Mouse (Mus musculus) small intestine, adult 2 months (tissue): ENCODE data around the gene Gpn2. TPM values are rescaled to one million over a fixed set of nuclear protein-coding genes. Genes with fewer than 3 reads are reported as not detected.

Experiments
- H3K27ac ChIP-seq: fragments of 200-500 bp; 2 replicates; pipeline ENCODE4 v1.5.1; 2012; ENCODE audit warnings: low read depth, low read length, control low read depth, inconsistent platforms; ENCODE audit not compliant: insufficient read depth
- H3K27me3 ChIP-seq: fragments of 200-500 bp; 2 replicates; pipeline ENCODE4 v1.6.1; 2012; ENCODE audit warnings: mild to moderate bottlenecking, moderate library complexity, low read length, inconsistent platforms; ENCODE audit not compliant: control insufficient read depth, insufficient read depth
- H3K36me3 ChIP-seq: fragments of 200-500 bp; 2 replicates; pipeline ENCODE4 v1.6.1; 2012; ENCODE audit warnings: mild to moderate bottlenecking, low read length, control low read depth, inconsistent platforms; ENCODE audit not compliant: control insufficient read depth, insufficient read depth
- H3K4me1 ChIP-seq: fragments of 200-500 bp; 2 replicates; pipeline ENCODE4 v1.6.1; 2012; ENCODE audit warnings: low read length, inconsistent platforms, mixed read lengths; ENCODE audit not compliant: control insufficient read depth, insufficient read depth, insufficient read length
- H3K4me3 ChIP-seq: fragments of 200-500 bp; 2 replicates; pipeline ENCODE4 v1.5.1; 2012; ENCODE audit warnings: low read depth, mild to moderate bottlenecking, control low read depth, inconsistent platforms, low read length, moderate library complexity
- CTCF ChIP-seq: fragments of 200-500 bp; IDR thresholded peaks from 2 replicates; pipeline ENCODE4 v1.5.1; 2012; ENCODE audit warnings: low read depth, mild to moderate bottlenecking, control low read depth, inconsistent platforms, low read length, moderate library complexity, mixed read lengths; ENCODE audit not compliant: insufficient replicate concordance, insufficient read length; ENCODE audit errors: extremely low read depth
- POLR2A ChIP-seq: fragments of 200-500 bp; IDR thresholded peaks from 2 replicates; pipeline ENCODE4 v1.6.1; 2012; ENCODE audit warnings: low read depth, mild to moderate bottlenecking, control low read depth, inconsistent platforms, low read length, moderate library complexity
- WGBS: fragments of 180-500 bp; shearing (Covaris S2); methylation state at CpG from one replicate; pipeline ENCODE4 v1.1.7; 2018; 5-methylcytosine and 5-hydroxymethylcytosine counted together
- polyA plus RNA-seq: library from polyadenylated mRNA; depleted of rRNA; stranded (reverse); fragments of >200 nt; gene quantifications from 2 replicates; pipeline ENCODE4 v1.2.3, GENCODE M21; 2012

Gpn2 gene
- polyA plus RNA-seq, 1 experiment: 77.8 TPM

DNA sequence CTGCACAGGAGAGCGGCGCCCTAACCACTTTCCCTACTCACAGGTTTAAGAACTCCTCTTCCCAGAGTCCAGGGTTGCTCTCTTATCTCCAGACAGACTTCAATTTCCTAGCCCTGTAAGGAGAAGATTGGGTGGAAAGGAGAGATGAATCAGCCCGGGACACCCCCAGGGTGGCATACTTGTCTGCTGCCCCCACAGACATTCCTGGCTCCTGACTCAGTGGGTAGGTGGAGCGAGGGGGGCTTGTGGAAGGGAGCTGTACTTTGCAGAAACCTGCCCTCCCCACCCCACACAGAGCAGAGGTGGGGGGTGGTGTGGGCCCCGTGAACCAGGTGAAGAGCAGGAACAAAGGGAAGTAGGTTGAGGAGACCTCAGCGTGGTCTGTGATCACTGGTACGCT, 11.4 kb downstream of the Gpn2 start:
- TF ChIP-seq CTCF: no peak
- TF ChIP-seq POLR2A: no peak
- no peaks in the 10 kb centered on the region; the same call in 1 of the 2 replicates for H3K4me1 ChIP-seq
- 82% methylated on average over 7 of the region's 7 CpGs for WGBS
- H3K27me3 ChIP-seq: no peaks in the 10 kb centered on the region
- H3K27ac ChIP-seq: no peak overlapping the region
- H3K4me3 ChIP-seq: no peak overlapping the region
- H3K36me3 ChIP-seq: peaks cover 11% of the 10 kb centered on the region

DNA sequence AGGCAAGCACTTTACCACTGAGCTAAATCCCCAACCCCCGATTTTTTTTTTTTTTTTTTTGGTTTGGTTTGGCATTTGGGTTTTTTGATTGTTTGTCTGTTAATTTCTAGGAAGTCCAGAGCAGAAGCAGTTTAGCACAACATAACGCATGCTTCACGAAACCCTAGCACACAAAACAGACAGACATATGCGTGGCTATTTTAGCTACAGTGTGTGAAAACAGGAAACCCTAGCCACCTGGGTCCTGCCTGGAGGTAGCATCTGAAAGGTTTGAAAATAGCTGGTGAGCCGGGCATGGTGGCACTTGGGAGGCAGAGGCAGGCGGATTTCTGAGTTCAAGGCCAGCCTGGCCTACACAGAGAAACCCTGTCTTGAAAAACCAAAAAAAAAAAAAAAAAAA, 11.9 kb downstream of the Gpn2 start:
- H3K27me3 ChIP-seq: no peaks in the 10 kb centered on the region
- peaks cover 9% of the 10 kb centered on the region for H3K36me3 ChIP-seq
- H3K4me1 ChIP-seq: no peaks in the 10 kb centered on the region; the same call in 1 of the 2 replicates
- TF ChIP-seq POLR2A: no peak
- no peak for TF ChIP-seq CTCF
- no peak overlapping the region for H3K4me3 ChIP-seq
- H3K27ac ChIP-seq: no peak overlapping the region
- 80% methylated on average over 6 of the region's 6 CpGs for WGBS

DNA sequence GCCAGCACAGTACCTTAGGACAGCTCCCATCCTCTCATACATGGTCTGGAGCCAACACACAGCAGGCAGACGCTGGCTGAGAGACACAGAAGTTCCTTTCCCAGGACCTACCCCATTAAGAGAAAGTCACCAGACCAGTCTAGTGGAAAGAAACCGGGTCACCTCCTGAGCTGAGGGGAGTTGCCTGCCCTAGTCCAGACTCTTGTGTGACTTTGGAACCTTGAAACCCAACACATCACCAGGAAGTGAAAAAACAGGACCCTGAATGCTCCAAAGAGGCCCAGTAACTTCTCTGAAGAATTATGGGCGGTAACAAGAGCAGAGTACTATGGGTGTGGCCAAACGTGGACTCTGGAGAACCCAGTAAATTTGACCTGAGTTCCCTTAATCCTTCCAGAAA, 14.5 kb downstream of the Gpn2 start:
- Histone ChIP-seq H3K4me1 (no peaks in the 10 kb centered on the region; the same call in 1 of the 2 replicates), H3K27ac (peak overlapping the region; percentile 100), H3K27me3 (no peaks in the 10 kb centered on the region), H3K36me3 (peaks cover 5% of the 10 kb centered on the region; the same call in 1 of the 2 replicates), H3K4me3 (peak overlapping the region; percentile 69)
- WGBS: 9% methylated on average over 4 of the region's 4 CpGs
- TF ChIP-seq CTCF: no peak
- TF ChIP-seq POLR2A: peak; percentile 16; the same call in 1 of the 2 replicates

DNA sequence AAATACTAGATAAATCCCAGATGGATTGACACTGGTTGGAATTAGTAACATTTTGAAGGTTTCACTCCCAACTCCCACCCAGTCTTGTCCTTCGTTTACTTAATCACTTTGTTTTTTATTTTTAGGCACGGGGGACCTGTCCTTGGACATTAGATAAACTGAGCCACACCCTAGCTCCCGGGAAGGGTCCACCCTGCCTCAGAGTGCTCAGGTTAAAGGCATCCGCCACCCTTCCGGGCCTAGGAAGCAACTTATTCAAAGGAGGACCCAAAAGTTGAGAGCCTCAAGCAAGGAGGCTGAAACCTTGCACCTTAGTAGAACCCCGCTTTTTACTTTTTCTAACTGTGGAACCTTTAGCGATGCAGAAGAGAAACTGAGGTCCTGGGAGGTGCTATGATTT, 15.0 kb downstream of the Gpn2 start:
- Histone ChIP-seq H3K4me3 (peak overlapping the region; percentile 75), H3K27ac (peak overlapping the region; percentile 100), H3K36me3 (peaks cover 10% of the 10 kb centered on the region; the same call in 1 of the 2 replicates), H3K27me3 (no peaks in the 10 kb centered on the region), H3K4me1 (no peaks in the 10 kb centered on the region; the same call in 1 of the 2 replicates)
- TF ChIP-seq POLR2A (no peak), CTCF (no peak)
- WGBS: 5% methylated on average over 7 of the region's 7 CpGs

DNA sequence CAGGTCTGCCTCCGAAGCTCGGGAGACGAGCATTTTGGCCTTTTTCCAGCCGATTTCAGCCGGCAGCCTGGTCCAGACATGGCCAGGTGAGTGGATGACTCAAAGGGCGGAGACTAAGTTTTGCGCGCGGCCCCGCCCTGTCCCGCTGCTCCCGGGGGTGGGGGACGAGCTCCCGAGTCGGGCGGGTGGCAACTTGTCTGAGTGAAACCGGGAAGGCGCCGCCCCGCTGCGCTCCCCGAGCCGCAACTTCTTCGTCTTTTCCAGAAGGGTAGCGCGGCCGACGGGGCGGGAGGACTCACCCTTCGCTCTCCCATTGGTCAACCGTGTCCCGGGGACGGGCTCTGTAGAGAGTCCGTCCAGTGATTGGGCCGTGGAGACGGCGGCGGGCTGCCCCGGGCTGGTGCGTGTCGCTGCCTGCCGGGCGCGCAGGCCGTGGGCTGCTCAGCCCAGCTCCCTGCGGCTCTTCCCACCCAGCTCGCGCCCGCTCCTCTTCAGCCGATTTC, 15.5 kb downstream of the Gpn2 start:
- Histone ChIP-seq H3K4me3 (peak overlapping the region; percentile 75), H3K27me3 (no peaks in the 10 kb centered on the region), H3K4me1 (no peaks in the 10 kb centered on the region; the same call in 1 of the 2 replicates), H3K36me3 (peaks cover 13% of the 10 kb centered on the region; the same call in 1 of the 2 replicates), H3K27ac (peak overlapping the region; percentile 100)
- WGBS: under 1% methylated on average over 50 of the region's 50 CpGs
- TF ChIP-seq CTCF (no peak), POLR2A (peak; percentile 67)

DNA sequence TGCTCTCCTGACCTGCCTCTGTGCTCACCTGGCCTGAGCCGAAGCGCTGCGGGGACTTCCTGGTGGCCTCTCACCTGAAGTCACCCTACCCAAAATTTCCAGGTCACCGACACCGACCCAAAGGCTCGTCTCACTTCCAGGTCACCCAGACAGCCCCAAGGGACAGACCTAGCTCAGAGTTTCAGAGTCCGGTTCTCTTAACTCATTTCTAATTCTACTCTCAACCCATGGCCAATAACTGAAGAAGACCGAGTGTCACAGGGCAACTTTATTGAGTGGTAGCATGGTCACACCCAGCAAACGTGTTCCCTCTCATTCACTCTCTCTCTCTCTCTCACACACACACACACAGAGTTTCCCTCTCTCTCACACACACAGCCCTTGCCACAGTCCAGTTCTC, 16.1 kb downstream of the Gpn2 start:
- 7% methylated on average over 9 of the region's 9 CpGs for WGBS
- peak overlapping the region; percentile 75 for H3K4me3 ChIP-seq
- H3K36me3 ChIP-seq: peaks cover 11% of the 10 kb centered on the region; the same call in 1 of the 2 replicates
- TF ChIP-seq POLR2A: no peak
- no peaks in the 10 kb centered on the region; the same call in 1 of the 2 replicates for H3K4me1 ChIP-seq
- H3K27me3 ChIP-seq: no peaks in the 10 kb centered on the region
- peak overlapping the region; percentile 95 for H3K27ac ChIP-seq

DNA sequence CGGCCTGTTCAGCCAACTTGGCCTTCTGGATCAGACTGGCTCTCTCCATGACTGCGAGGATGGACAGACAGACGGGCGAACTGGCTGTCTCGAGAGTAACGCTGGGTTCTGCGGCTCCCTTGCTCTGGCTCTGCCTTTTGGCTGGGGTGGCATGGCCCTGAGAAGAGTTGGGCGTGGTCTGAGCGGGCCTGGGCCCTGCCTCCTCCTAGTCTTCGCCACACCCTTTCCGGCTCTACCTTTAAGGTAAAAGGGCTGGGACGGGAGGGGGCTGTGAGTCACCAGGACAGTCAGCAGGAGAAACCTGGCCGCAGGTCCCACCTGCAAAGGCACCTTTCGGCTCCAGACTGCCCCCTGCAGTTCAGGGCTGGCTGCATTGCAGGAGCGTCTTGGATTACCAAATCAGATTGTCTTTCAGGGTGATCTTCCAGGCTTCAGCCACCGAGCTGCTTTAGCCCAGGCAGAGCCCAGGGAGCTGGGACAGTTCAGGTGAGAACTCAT, 17.6 kb downstream of the Gpn2 start, which contains the start of gene Sfn:
Gene Sfn, minus strand, starts transcription at position 448 of the 498 bp plus-strand sequence.
- Histone ChIP-seq H3K27ac (peak within 1 kb of the TSS; percentile 78), H3K4me3 (peak within 1 kb of the TSS; percentile 75), H3K4me1 (no peaks in the 10 kb centered on the region; the same call in 1 of the 2 replicates), H3K27me3 (no peaks in the 10 kb centered on the region), H3K36me3 (peaks cover 17% of the 10 kb centered on the region)
- WGBS: 4% methylated on average over 16 of the region's 16 CpGs
- peak; percentile 78 for TF ChIP-seq CTCF
- TF ChIP-seq POLR2A: peak; percentile 88
